Mouse (Mus musculus): Measurements from ENCODE around the gene Kremen2. TPM values are rescaled to one million over a fixed set of nuclear protein-coding genes. Genes with fewer than 3 reads are reported as not detected.
A peak's percentile ranks its signal among the peaks of the same experiment; 100 is the strongest.

The Kremen2 gene
- polyA plus RNA-seq, 1 experiment from 2014 or later = 2.9 TPM

GRCm38 (mm10) chr17:23719455-23719854 is 26.2 kb downstream of the Kremen2 start:
- H3K27me3 ChIP-seq (ENCODE audit: control insufficient read depth, insufficient read depth, low read length) = no peaks in the 10 kb centered on the region
- no peaks in the 10 kb centered on the region for H3K36me3 ChIP-seq (ENCODE audit: control insufficient read depth, insufficient read depth, low read length)
- 50% methylated on average over 1 of the region's 1 CpGs for WGBS
- H3K27ac ChIP-seq (ENCODE audit: low read depth, low read length) = no peak overlapping the region
- ATAC-seq (ENCODE audit: low FRiP score, low TSS enrichment) = no peak
- no peak overlapping the region for H3K4me3 ChIP-seq (ENCODE audit: low read length)
- no peak overlapping the region for H3K4me2 ChIP-seq (replicated peaks; ENCODE audit: low read depth, low read length)
- H3K9ac ChIP-seq (ENCODE audit: low read depth, low read length) = no peak overlapping the region
- no peaks in the 10 kb centered on the region for H3K4me1 ChIP-seq (ENCODE audit: control insufficient read depth, insufficient read depth, low read length)
- H3K9me3 ChIP-seq (ENCODE audit: control insufficient read depth, low read length) = no peaks in the 10 kb centered on the region

GRCm38 (mm10) chr17:23717003-23717402 is 28.6 kb downstream of the Kremen2 start:
- H3K4me2 ChIP-seq (replicated peaks; ENCODE audit: low read depth, low read length) = no peak overlapping the region
- H3K4me1 ChIP-seq (ENCODE audit: control insufficient read depth, insufficient read depth, low read length) = no peaks in the 10 kb centered on the region
- H3K27me3 ChIP-seq (ENCODE audit: control insufficient read depth, insufficient read depth, low read length) = no peaks in the 10 kb centered on the region
- H3K9ac ChIP-seq (ENCODE audit: low read depth, low read length) = no peak overlapping the region
- H3K36me3 ChIP-seq (ENCODE audit: control insufficient read depth, insufficient read depth, low read length) = no peaks in the 10 kb centered on the region
- WGBS = 68% methylated on average over 2 of the region's 2 CpGs
- H3K27ac ChIP-seq (ENCODE audit: low read depth, low read length) = no peak overlapping the region
- no peaks in the 10 kb centered on the region for H3K9me3 ChIP-seq (ENCODE audit: control insufficient read depth, low read length)
- no peak for ATAC-seq (ENCODE audit: low FRiP score, low TSS enrichment)
- H3K4me3 ChIP-seq (ENCODE audit: low read length) = no peak overlapping the region

DNA sequence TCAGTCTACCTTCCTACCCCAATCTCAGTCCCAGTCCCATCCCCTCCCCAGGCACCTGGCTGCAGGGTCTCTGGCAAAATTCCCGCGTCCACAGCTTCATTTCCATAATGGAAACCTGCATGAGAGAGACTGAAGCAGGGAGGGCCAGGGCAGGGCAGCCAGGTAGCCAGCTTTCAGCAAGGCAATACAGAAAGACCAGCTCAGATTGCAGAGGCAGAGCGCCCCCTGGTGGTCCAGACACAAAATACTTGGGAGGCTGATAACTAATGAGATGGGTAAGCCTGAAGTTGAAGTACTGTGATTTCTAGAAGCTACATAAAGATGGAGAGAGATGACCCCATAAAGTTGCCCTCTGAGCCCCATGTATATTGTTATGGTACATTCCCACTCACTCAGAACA is 39.4 kb downstream of the Kremen2 start:
- ATAC-seq (ENCODE audit: low FRiP score, low TSS enrichment) = peak; percentile 68
- Histone ChIP-seq H3K4me1 (ENCODE audit: control insufficient read depth, insufficient read depth, low read length) (0 out of 2 replicates have a peak, but pooled peaks cover 6% of the 10 kb centered on the region), H3K9ac (ENCODE audit: low read depth, low read length) (no peak overlapping the region), H3K4me2 (replicated peaks; ENCODE audit: low read depth, low read length) (no peak overlapping the region), H3K9me3 (ENCODE audit: control insufficient read depth, low read length) (no peaks in the 10 kb centered on the region), H3K27me3 (ENCODE audit: control insufficient read depth, insufficient read depth, low read length) (0 out of 2 replicates have a peak, but pooled peaks cover 3% of the 10 kb centered on the region), H3K4me3 (ENCODE audit: low read length) (no peak overlapping the region; the same call in 1 of the 2 replicates), H3K36me3 (ENCODE audit: control insufficient read depth, insufficient read depth, low read length) (no peaks in the 10 kb centered on the region), H3K27ac (ENCODE audit: low read depth, low read length) (no peak overlapping the region)
- WGBS = 0% methylated on average over 3 of the region's 3 CpGs

DNA sequence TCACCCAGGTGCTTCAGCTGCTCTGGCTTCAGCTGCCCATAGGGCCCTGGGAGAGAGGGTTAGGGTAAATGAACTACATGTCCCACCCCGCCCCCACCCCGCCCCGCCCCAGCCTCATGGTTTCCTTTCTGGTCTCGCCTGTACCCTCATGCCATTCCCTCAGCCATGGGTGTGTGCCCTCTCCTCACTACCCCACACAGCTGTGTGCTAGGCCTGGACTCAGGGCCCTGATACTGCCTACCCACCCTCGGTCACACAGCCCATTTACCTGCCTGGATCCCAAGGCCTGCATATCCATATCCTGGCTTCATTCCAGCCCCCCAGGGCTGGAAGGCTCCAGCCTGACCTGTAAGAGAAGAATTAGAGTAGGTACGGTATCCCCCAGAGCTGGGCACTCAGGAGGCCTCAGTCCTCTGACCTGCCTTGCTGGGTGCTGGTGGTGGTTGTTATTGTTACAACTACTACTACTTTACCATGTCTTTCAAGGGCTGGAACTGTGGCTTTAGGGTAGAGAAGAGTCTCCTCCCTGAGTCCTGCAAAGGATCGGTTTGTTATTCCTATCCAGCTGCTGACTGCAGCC is 40.0 kb downstream of the Kremen2 start:
- ATAC-seq (ENCODE audit: low FRiP score, low TSS enrichment) = no peak
- H3K36me3 ChIP-seq (ENCODE audit: control insufficient read depth, insufficient read depth, low read length) = no peaks in the 10 kb centered on the region
- H3K9ac ChIP-seq (ENCODE audit: low read depth, low read length) = no peak overlapping the region
- 82% methylated on average over 7 of the region's 7 CpGs for WGBS
- H3K4me1 ChIP-seq (ENCODE audit: control insufficient read depth, insufficient read depth, low read length) = 0 out of 2 replicates have a peak, but pooled peaks cover 6% of the 10 kb centered on the region
- H3K27me3 ChIP-seq (ENCODE audit: control insufficient read depth, insufficient read depth, low read length) = 0 out of 2 replicates have a peak, but pooled peaks cover 3% of the 10 kb centered on the region
- H3K9me3 ChIP-seq (ENCODE audit: control insufficient read depth, low read length) = no peaks in the 10 kb centered on the region
- H3K4me3 ChIP-seq (ENCODE audit: low read length) = no peak overlapping the region
- H3K27ac ChIP-seq (ENCODE audit: low read depth, low read length) = no peak overlapping the region
- no peak overlapping the region for H3K4me2 ChIP-seq (replicated peaks; ENCODE audit: low read depth, low read length)

GRCm38 (mm10) chr17:23704741-23705140 is 40.9 kb downstream of the Kremen2 start:
- 48% methylated on average over 7 of the region's 7 CpGs for WGBS
- H3K9ac ChIP-seq (ENCODE audit: low read depth, low read length) = no peak overlapping the region
- ATAC-seq (ENCODE audit: low FRiP score, low TSS enrichment) = no peak
- H3K4me3 ChIP-seq (ENCODE audit: low read length) = no peak overlapping the region
- H3K27ac ChIP-seq (ENCODE audit: low read depth, low read length) = no peak overlapping the region
- H3K27me3 ChIP-seq (ENCODE audit: control insufficient read depth, insufficient read depth, low read length) = peaks cover 6% of the 10 kb centered on the region; the same call in 1 of the 2 replicates
- H3K4me2 ChIP-seq (replicated peaks; ENCODE audit: low read depth, low read length) = no peak overlapping the region
- H3K9me3 ChIP-seq (ENCODE audit: control insufficient read depth, low read length) = no peaks in the 10 kb centered on the region
- H3K4me1 ChIP-seq (ENCODE audit: control insufficient read depth, insufficient read depth, low read length) = 0 out of 2 replicates have a peak, but pooled peaks cover 6% of the 10 kb centered on the region
- no peaks in the 10 kb centered on the region for H3K36me3 ChIP-seq (ENCODE audit: control insufficient read depth, insufficient read depth, low read length)

GRCm38 (mm10) chr17:23703301-23703700 is 42.3 kb downstream of the Kremen2 start:
- 86% methylated on average over 9 of the region's 9 CpGs for WGBS
- H3K4me2 ChIP-seq (replicated peaks; ENCODE audit: low read depth, low read length) = no peak overlapping the region
- H3K4me3 ChIP-seq (ENCODE audit: low read length) = no peak overlapping the region
- no peaks in the 10 kb centered on the region for H3K36me3 ChIP-seq (ENCODE audit: control insufficient read depth, insufficient read depth, low read length)
- H3K9ac ChIP-seq (ENCODE audit: low read depth, low read length) = no peak overlapping the region
- 0 out of 2 replicates have a peak, but pooled peaks cover 8% of the 10 kb centered on the region for H3K4me1 ChIP-seq (ENCODE audit: control insufficient read depth, insufficient read depth, low read length)
- no peak for ATAC-seq (ENCODE audit: low FRiP score, low TSS enrichment)
- no peaks in the 10 kb centered on the region for H3K9me3 ChIP-seq (ENCODE audit: control insufficient read depth, low read length)
- peaks cover 19% of the 10 kb centered on the region for H3K27me3 ChIP-seq (ENCODE audit: control insufficient read depth, insufficient read depth, low read length)
- no peak overlapping the region for H3K27ac ChIP-seq (ENCODE audit: low read depth, low read length)

- Histone ChIP-seq H3K4me2 (replicated peaks; ENCODE audit: low read depth, low read length) (peak overlapping the region; percentile 100), H3K4me1 (ENCODE audit: control insufficient read depth, insufficient read depth, low read length) (peaks cover 9% of the 10 kb centered on the region; the same call in 1 of the 2 replicates), H3K9ac (ENCODE audit: low read depth, low read length) (peak overlapping the region; percentile 63), H3K27me3 (ENCODE audit: control insufficient read depth, insufficient read depth, low read length) (peaks cover 20% of the 10 kb centered on the region), H3K27ac (ENCODE audit: low read depth, low read length) (no peak overlapping the region), H3K36me3 (ENCODE audit: control insufficient read depth, insufficient read depth, low read length) (no peaks in the 10 kb centered on the region), H3K9me3 (ENCODE audit: control insufficient read depth, low read length) (no peaks in the 10 kb centered on the region), H3K4me3 (ENCODE audit: low read length) (peak overlapping the region; percentile 70)
- ATAC-seq (ENCODE audit: low FRiP score, low TSS enrichment) = peak; percentile 93
- whole genome bisulfite sequencing = under 1% methylated on average over 22 of the region's 28 CpGs
Measured at GRCm38 (mm10) chr17:23700079-23700478, 45.6 kb downstream of the Kremen2 start.

- H3K27me3 ChIP-seq (ENCODE audit: control insufficient read depth, insufficient read depth, low read length) = peaks cover 20% of the 10 kb centered on the region
- peak; percentile 41 for ATAC-seq (ENCODE audit: low FRiP score, low TSS enrichment)
Measured at GRCm38 (mm10) chr17:23699131-23700077, 46.2 kb downstream of the Kremen2 start.

GRCm38 (mm10) chr17:23695801-23696200 is 49.8 kb downstream of the Kremen2 start:
- WGBS = 4% methylated on average over 3 of the region's 3 CpGs
- Histone ChIP-seq H3K9ac (ENCODE audit: low read depth, low read length) (no peak overlapping the region), H3K27me3 (ENCODE audit: control insufficient read depth, insufficient read depth, low read length) (peaks cover 17% of the 10 kb centered on the region), H3K4me2 (replicated peaks; ENCODE audit: low read depth, low read length) (no peak overlapping the region), H3K4me3 (ENCODE audit: low read length) (no peak overlapping the region), H3K27ac (ENCODE audit: low read depth, low read length) (peak overlapping the region; percentile 69), H3K9me3 (ENCODE audit: control insufficient read depth, low read length) (no peaks in the 10 kb centered on the region), H3K36me3 (ENCODE audit: control insufficient read depth, insufficient read depth, low read length) (no peaks in the 10 kb centered on the region), H3K4me1 (ENCODE audit: control insufficient read depth, insufficient read depth, low read length) (peaks cover 13% of the 10 kb centered on the region)
- ATAC-seq (ENCODE audit: low FRiP score, low TSS enrichment) = peak; percentile 70

More at GRCm38 (mm10) chr17:23699131-23700077, 46.2 kb downstream of the Kremen2 start:
- no peaks in the 10 kb centered on the region for H3K9me3 ChIP-seq (ENCODE audit: control insufficient read depth, low read length)
- H3K9ac ChIP-seq (ENCODE audit: low read depth, low read length) = peak overlapping the region; percentile 63
- peaks cover 12% of the 10 kb centered on the region for H3K4me1 ChIP-seq (ENCODE audit: control insufficient read depth, insufficient read depth, low read length)
- H3K36me3 ChIP-seq (ENCODE audit: control insufficient read depth, insufficient read depth, low read length) = no peaks in the 10 kb centered on the region
- H3K4me3 ChIP-seq (ENCODE audit: low read length) = peak overlapping the region; percentile 70
- H3K4me2 ChIP-seq (replicated peaks; ENCODE audit: low read depth, low read length) = peak overlapping the region; percentile 100
- no peak overlapping the region for H3K27ac ChIP-seq (ENCODE audit: low read depth, low read length)
- WGBS = under 1% methylated on average over 56 of the region's 101 CpGs
